In genomic region chr4:10398075-10398474, GRCm38 (mm10) we compare ENCODE assay signal across 13 mouse cellular contexts.
"Had no signal": no experiment of that assay in that cellular context is flagged by ENCODE, and none has a peak within 500 bp of the region (broad histone marks: within the 10 kb centered on the region; RNA-seq: fewer than 3 reads in every experiment).

No protein-coding gene starts in this region.

- DNase-seq: midbrain, embryonic 14.5 days; right cerebral cortex, postnatal 14 days; thymus, adult 2 months; thymus, postnatal 25 days had no signal

- H3K4me3 ChIP-seq: liver, embryonic 12.5 days; lung, embryonic 15.5 days; midbrain, embryonic 10.5 days; midbrain, embryonic 12.5 days; myocyte; neural tube, embryonic 12.5 days; stomach, embryonic 15.5 days had no signal

- H3K27ac ChIP-seq: liver, embryonic 12.5 days; liver, embryonic 14.5 days; lung, embryonic 15.5 days; midbrain, embryonic 10.5 days; midbrain, embryonic 12.5 days; neural tube, embryonic 12.5 days; stomach, embryonic 15.5 days; stomach, postnatal 0 days had no signal

- H3K36me3 ChIP-seq: liver, embryonic 12.5 days; lung, embryonic 15.5 days; midbrain, embryonic 10.5 days; midbrain, embryonic 12.5 days; neural tube, embryonic 12.5 days; stomach, embryonic 15.5 days had no signal

- H3K4me1 ChIP-seq: liver, embryonic 12.5 days; lung, embryonic 15.5 days; midbrain, embryonic 12.5 days; neural tube, embryonic 12.5 days; stomach, embryonic 15.5 days had no signal

- H3K27me3 ChIP-seq: liver, embryonic 12.5 days; lung, embryonic 15.5 days; midbrain, embryonic 12.5 days; neural tube, embryonic 12.5 days; stomach, embryonic 15.5 days had no signal
